Mouse (Mus musculus): ENCODE data around the gene Ykt6. TPM values are rescaled to one million over a fixed set of nuclear protein-coding genes. Genes with fewer than 3 reads are reported as not detected.

The Ykt6 gene
- total RNA-seq, 2 experiments from 2014 or later, result 11.3 to 22.3 TPM

- ATAC-seq (replicated peaks; ENCODE audit: low FRiP score, poor library complexity, severe bottlenecking), result no peak
These were observed 7.7 kb upstream of the Ykt6 start for GRCm38 (mm10) chr11:5947796-5948195.

- ATAC-seq (replicated peaks; ENCODE audit: low FRiP score, poor library complexity, severe bottlenecking), result no peak
These were observed 6.8 kb upstream of the Ykt6 start for GRCm38 (mm10) chr11:5948546-5949250.

- ATAC-seq (replicated peaks; ENCODE audit: low FRiP score, poor library complexity, severe bottlenecking), result no peak
These were observed 5.7 kb upstream of the Ykt6 start, which contains the start of gene Gck for GRCm38 (mm10) chr11:5949586-5950352. Gene Gck (minus strand): TSS chr11:5950081.

GRCm38 (mm10) chr11:5952501-5952900 is 3.0 kb upstream of the Ykt6 start:
- ATAC-seq (replicated peaks; ENCODE audit: low FRiP score, poor library complexity, severe bottlenecking), result no peak

- no peak for ATAC-seq (replicated peaks; ENCODE audit: low FRiP score, poor library complexity, severe bottlenecking)
These were observed 2.2 kb upstream of the Ykt6 start for GRCm38 (mm10) chr11:5953130-5953765.

GRCm38 (mm10) chr11:5954435-5954834 is 1.1 kb upstream of the Ykt6 start:
- no peak for ATAC-seq (replicated peaks; ENCODE audit: low FRiP score, poor library complexity, severe bottlenecking)

GRCm38 (mm10) chr11:5954965-5955504 is 458 bp upstream of the Ykt6 start:
- ATAC-seq (replicated peaks; ENCODE audit: low FRiP score, poor library complexity, severe bottlenecking), result peak; percentile 76

GRCm38 (mm10) chr11:5960051-5960450 is 4.6 kb downstream of the Ykt6 start:
- no peak for ATAC-seq (replicated peaks; ENCODE audit: low FRiP score, poor library complexity, severe bottlenecking)

GRCm38 (mm10) chr11:5965865-5966264 is 10.4 kb downstream of the Ykt6 start:
- no peak for ATAC-seq (replicated peaks; ENCODE audit: low FRiP score, poor library complexity, severe bottlenecking)

GRCm38 (mm10) chr11:5966751-5967150 is 11.3 kb downstream of the Ykt6 start:
- ATAC-seq (replicated peaks; ENCODE audit: low FRiP score, poor library complexity, severe bottlenecking), result no peak

- no peak for ATAC-seq (replicated peaks; ENCODE audit: low FRiP score, poor library complexity, severe bottlenecking)
These were observed 12.7 kb downstream of the Ykt6 start for GRCm38 (mm10) chr11:5968223-5968622.

GRCm38 (mm10) chr11:5971202-5971601 is 15.7 kb downstream of the Ykt6 start:
- no peak for ATAC-seq (replicated peaks; ENCODE audit: low FRiP score, poor library complexity, severe bottlenecking)

- ATAC-seq (replicated peaks; ENCODE audit: low FRiP score, poor library complexity, severe bottlenecking), result no peak
These were observed 17.7 kb downstream of the Ykt6 start for GRCm38 (mm10) chr11:5973151-5973550.

- ATAC-seq (replicated peaks; ENCODE audit: low FRiP score, poor library complexity, severe bottlenecking), result no peak
These were observed 18.6 kb downstream of the Ykt6 start for GRCm38 (mm10) chr11:5974053-5974452.

GRCm38 (mm10) chr11:5975068-5975467 is 19.6 kb downstream of the Ykt6 start:
- no peak for ATAC-seq (replicated peaks; ENCODE audit: low FRiP score, poor library complexity, severe bottlenecking)

GRCm38 (mm10) chr11:5976106-5976505 is 20.6 kb downstream of the Ykt6 start:
- no peak for ATAC-seq (replicated peaks; ENCODE audit: low FRiP score, poor library complexity, severe bottlenecking)

GRCm38 (mm10) chr11:5979088-5979487 is 23.6 kb downstream of the Ykt6 start:
- no peak for ATAC-seq (replicated peaks; ENCODE audit: low FRiP score, poor library complexity, severe bottlenecking)

- no peak for ATAC-seq (replicated peaks; ENCODE audit: low FRiP score, poor library complexity, severe bottlenecking)
These were observed 24.6 kb downstream of the Ykt6 start for GRCm38 (mm10) chr11:5980108-5980507.

- no peak for ATAC-seq (replicated peaks; ENCODE audit: low FRiP score, poor library complexity, severe bottlenecking)
These were observed 25.1 kb downstream of the Ykt6 start for GRCm38 (mm10) chr11:5980561-5980960.

GRCm38 (mm10) chr11:5981323-5981722 is 25.8 kb downstream of the Ykt6 start:
- no peak for ATAC-seq (replicated peaks; ENCODE audit: low FRiP score, poor library complexity, severe bottlenecking)

GRCm38 (mm10) chr11:5983629-5984028 is 28.1 kb downstream of the Ykt6 start:
- ATAC-seq (replicated peaks; ENCODE audit: low FRiP score, poor library complexity, severe bottlenecking), result no peak

Data from erythroblast, adult 5-6 weeks (primary cell).